Comparison of ENCODE assay signal across 19 mouse cellular contexts in the genomic region with DNA sequence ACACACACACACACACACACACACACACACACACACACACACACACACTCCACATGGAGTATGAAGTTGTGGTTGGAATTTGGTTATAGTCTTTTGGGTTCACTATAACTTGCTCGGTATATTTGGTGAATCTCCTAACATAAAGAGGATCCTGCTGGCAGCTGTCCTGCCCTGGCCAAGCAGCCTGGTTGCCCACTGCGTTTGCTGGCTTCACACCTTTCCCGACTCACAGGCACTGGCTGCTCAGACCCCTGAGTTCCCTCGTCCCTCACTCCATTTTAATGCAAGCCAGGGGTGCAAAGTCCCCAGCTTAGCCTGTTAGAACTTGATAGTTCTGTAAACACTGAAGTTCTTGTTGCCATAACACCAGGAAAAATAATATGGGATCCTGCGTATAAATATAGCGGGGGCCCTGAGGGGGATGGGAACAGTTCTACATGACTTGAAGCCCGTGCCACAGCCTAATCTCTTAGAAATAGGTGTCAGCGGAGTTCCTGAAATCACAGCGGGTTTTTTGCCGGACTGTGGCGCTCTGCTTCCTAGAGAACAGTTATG.
DNase-seq lines count a peak whose midpoint lies in the region; ATAC-seq and TF ChIP-seq lines count a peak whose summit lies in the region.
"Had no signal": no experiment of that assay in that cellular context is flagged by ENCODE, and none has a peak within 500 bp of the region (broad histone marks: within the 10 kb centered on the region; RNA-seq: fewer than 3 reads in every experiment).

No protein-coding gene starts in this region.

- H3K4me2 ChIP-seq in embryonic facial prominence, embryonic 12.5 days (replicated peaks): no peak overlapping the region
- 0 out of 2 replicates have a peak overlapping the region, but pooled peaks have one; percentile 35 for H3K4me2 ChIP-seq in intestine, postnatal 0 days (replicated peaks; ENCODE audit: low read depth)
- no peak overlapping the region for H3K4me2 ChIP-seq in stomach, embryonic 14.5 days (replicated peaks; ENCODE audit: low read depth, low read length)
- H3K4me2 ChIP-seq: forebrain, embryonic 13.5 days; hindbrain, embryonic 13.5 days; neural tube, embryonic 12.5 days had no signal

- no peaks in the 10 kb centered on the region for H3K9me3 ChIP-seq in embryonic facial prominence, embryonic 12.5 days
- H3K9me3 ChIP-seq in intestine, postnatal 0 days (ENCODE audit: control insufficient read depth): no peaks in the 10 kb centered on the region
- no peaks in the 10 kb centered on the region for H3K9me3 ChIP-seq in stomach, embryonic 14.5 days (ENCODE audit: control insufficient read depth, low read depth, low read length)
- H3K9me3 ChIP-seq: forebrain, embryonic 13.5 days; hindbrain, embryonic 13.5 days; midbrain, embryonic 10.5 days; neural tube, embryonic 12.5 days had no signal

- H3K9ac ChIP-seq in embryonic facial prominence, embryonic 12.5 days: no peak overlapping the region
- H3K9ac ChIP-seq in intestine, postnatal 0 days (ENCODE audit: low read depth, low read length): no peak overlapping the region
- H3K9ac ChIP-seq in stomach, embryonic 14.5 days (replicated peaks; ENCODE audit: low read depth, low read length): no peak overlapping the region
- H3K9ac ChIP-seq: forebrain, embryonic 13.5 days; hindbrain, embryonic 13.5 days; liver, embryonic 14.5 days; neural tube, embryonic 12.5 days had no signal

- no peak overlapping the region for H3K4me3 ChIP-seq in embryonic facial prominence, embryonic 12.5 days
- no peak overlapping the region for H3K4me3 ChIP-seq in intestine, postnatal 0 days (ENCODE audit: low read depth, low read length)
- no peak overlapping the region for H3K4me3 ChIP-seq in stomach, embryonic 14.5 days (ENCODE audit: low read depth, low read length)
- H3K4me3 ChIP-seq: forebrain, embryonic 13.5 days; hindbrain, embryonic 13.5 days; midbrain, embryonic 10.5 days; neural tube, embryonic 12.5 days had no signal

- 58% methylated on average over 11 of the region's 11 CpGs for WGBS in embryonic facial prominence, embryonic 12.5 days
- 46% methylated on average over 11 of the region's 11 CpGs for WGBS in intestine, postnatal 0 days
- 50% methylated on average over 11 of the region's 11 CpGs for WGBS in stomach, embryonic 14.5 days

- no peaks in the 10 kb centered on the region for H3K27me3 ChIP-seq in embryonic facial prominence, embryonic 12.5 days
- H3K27me3 ChIP-seq in intestine, postnatal 0 days (replicated peaks; ENCODE audit: control insufficient read depth, insufficient read depth, low read length): no peaks in the 10 kb centered on the region
- H3K27me3 ChIP-seq in stomach, embryonic 14.5 days (ENCODE audit: control insufficient read depth, insufficient read depth, low read length): no peaks in the 10 kb centered on the region
- H3K27me3 ChIP-seq: forebrain, embryonic 13.5 days had no signal

- H3K4me1 ChIP-seq in embryonic facial prominence, embryonic 12.5 days: peaks cover 24% of the 10 kb centered on the region
- H3K4me1 ChIP-seq in intestine, postnatal 0 days (replicated peaks; ENCODE audit: control insufficient read depth, insufficient read depth, low read length): 0 out of 2 replicates have a peak, but pooled peaks cover 5% of the 10 kb centered on the region
- peaks cover 14% of the 10 kb centered on the region; the same call in 1 of the 2 replicates for H3K4me1 ChIP-seq in stomach, embryonic 14.5 days (ENCODE audit: control insufficient read depth, insufficient read depth, low read length)
- H3K4me1 ChIP-seq: forebrain, embryonic 13.5 days; hindbrain, embryonic 13.5 days; midbrain, embryonic 10.5 days; neural tube, embryonic 12.5 days had no signal

- TF ChIP-seq CTCF in intestine, postnatal 0 days (IDR thresholded peaks at IDR 0.05; ENCODE audit: low read depth): no peak

- no peak overlapping the region for H3K27ac ChIP-seq in embryonic facial prominence, embryonic 12.5 days
- no peak overlapping the region for H3K27ac ChIP-seq in intestine, postnatal 0 days (ENCODE audit: low read depth, low read length)
- no peak overlapping the region for H3K27ac ChIP-seq in stomach, embryonic 14.5 days (ENCODE audit: low read length)
- H3K27ac ChIP-seq: forebrain, embryonic 13.5 days; hindbrain, embryonic 13.5 days; liver, embryonic 14.5 days; midbrain, embryonic 10.5 days; neural tube, embryonic 12.5 days had no signal

- no peaks in the 10 kb centered on the region for H3K36me3 ChIP-seq in embryonic facial prominence, embryonic 12.5 days
- no peaks in the 10 kb centered on the region for H3K36me3 ChIP-seq in intestine, postnatal 0 days (ENCODE audit: control insufficient read depth, insufficient read depth)
- H3K36me3 ChIP-seq in stomach, embryonic 14.5 days (ENCODE audit: control insufficient read depth, insufficient read depth, low read length): no peaks in the 10 kb centered on the region
- H3K36me3 ChIP-seq: hindbrain, embryonic 13.5 days; midbrain, embryonic 10.5 days; neural tube, embryonic 12.5 days had no signal

- DNase-seq in heart, adult 11 months: peak; percentile 81
- DNase-seq in heart, postnatal 14 days: no peak
- DNase-seq in left cerebral cortex, postnatal 36 days (ENCODE audit: low spot score in 2 of 2): no peak
- no peak for DNase-seq in layer of hippocampus, adult 11-12 months (ENCODE audit: low spot score)
- DNase-seq: adrenal gland, postnatal 10 days; cerebellum, adult 11-12 months; kidney, adult 11 months; kidney, postnatal 36 days; lung, postnatal 36 days; thymus, postnatal 4 days had no signal

- intact Hi-C loops in heart, postnatal 14 days (cut with DNase I): no loop called here
- intact Hi-C loops in left cerebral cortex, postnatal 36 days (cut with DNase I): no loop called here

- ATAC-seq in embryonic facial prominence, embryonic 12.5 days (ENCODE audit: insufficient number of reproducible peaks, insufficient read depth, low FRiP score, low TSS enrichment): 0 out of 2 replicates have a peak, but pooled peaks have one; percentile 25
- ATAC-seq in intestine, postnatal 0 days: peak; percentile 76
- peak; percentile 18; the same call in 1 of the 2 replicates for ATAC-seq in stomach, embryonic 14.5 days (ENCODE audit: insufficient number of reproducible peaks, insufficient read depth, low FRiP score, low read depth)
- no peak for ATAC-seq in megakaryocyte progenitor cell, adult 5-6 weeks (replicated peaks; ENCODE audit: poor library complexity)
- ATAC-seq: forebrain, embryonic 13.5 days had no signal
